Mouse (Mus musculus): Measurements from ENCODE around the gene Noxo1.

GRCm38 (mm10) chr17:24734513-24734912 lies 38.5 kb downstream of the Noxo1 start:
- no peak for TF ChIP-seq CTCF (IDR thresholded peaks at IDR 0.05; ENCODE audit: control insufficient read depth, insufficient read depth, insufficient replicate concordance, low read depth, low read length)
- no peak for TF ChIP-seq POLR2A (IDR thresholded peaks at IDR 0.05; ENCODE audit: control insufficient read depth, low read depth, low read length)

Measured in testis, adult 2 months (tissue).